Mouse (Mus musculus) liver, postnatal 0 days (tissue): Measurements from ENCODE around the gene Strip1.

ENCODE experiments used
- CTCF ChIP-seq: sonication (generic); IDR thresholded peaks from 2 replicates; pipeline ENCODE4 v1.5.1; 2016; ENCODE audit warnings: antibody characterized with exemption, low read depth
- EP300 ChIP-seq: IDR thresholded peaks from 2 replicates; pipeline ENCODE4 v1.6.1; 2016; ENCODE audit warnings: antibody characterized with exemption, low read depth, mild to moderate bottlenecking

DNA sequence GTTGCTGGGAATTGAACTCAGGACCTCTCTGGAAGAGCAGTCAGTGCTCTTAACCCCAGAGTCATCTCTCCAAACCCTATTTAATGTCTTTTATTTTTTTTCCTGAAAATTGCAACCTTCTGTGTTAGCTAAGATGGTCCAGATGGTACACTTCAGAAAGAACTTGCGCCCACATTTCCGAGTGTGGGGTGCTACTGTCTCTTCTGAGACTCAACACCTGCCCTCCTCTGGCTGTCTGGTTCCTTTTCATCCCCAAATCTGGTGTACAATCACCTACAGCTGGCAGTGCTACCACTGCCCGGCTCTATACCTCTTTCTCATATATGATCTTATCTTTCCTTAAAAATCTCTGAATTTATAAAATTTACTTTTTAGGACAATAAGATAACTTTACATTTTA lies 21.5 kb upstream of the Strip1 start:
- no peak for TF ChIP-seq CTCF
- TF ChIP-seq EP300, result no peak
